Mouse (Mus musculus) T-cell, adult 2 months (primary cell): ENCODE results near the gene Bscl2.
"Not testable (repeated sequence)": the region's sequence is repeated elsewhere in the genome, so short reads cannot be mapped to it uniquely, and the experiment has no call there.

Experiments used
- DNase-seq: peaks from one replicate; pipeline ENCODE4 v3.0.0; 2022; ENCODE audit warnings: low spot score

The Bscl2 gene

GRCm38 (mm10) chr19:8871267-8872186 lies 34.3 kb downstream of the Bscl2 start, which contains the start of gene Ubxn1:
Gene Ubxn1 (plus strand): TSS chr19:8871496.
- peak; percentile 96 for DNase-seq

GRCm38 (mm10) chr19:8872266-8872840 lies 35.1 kb downstream of the Bscl2 start:
- DNase-seq: no peak

- DNase-seq: no peak
Measured at GRCm38 (mm10) chr19:8875031-8875430, 37.8 kb downstream of the Bscl2 start.

- DNase-seq: peak; percentile 93
Measured at GRCm38 (mm10) chr19:8880311-8881033, 43.2 kb downstream of the Bscl2 start, which contains the start of gene Uqcc3. Gene Uqcc3 (minus strand): TSS chr19:8880923.

- DNase-seq: no peak
Measured at GRCm38 (mm10) chr19:8881034-8881392, 43.7 kb downstream of the Bscl2 start.

- DNase-seq: no peak
Measured at GRCm38 (mm10) chr19:8883616-8884015, 46.3 kb downstream of the Bscl2 start, which contains the start of the genes Lbhd1 and Gm49403. Gene Lbhd1 (plus strand): TSS chr19:8883732. Gene Gm49403 (plus strand): TSS chr19:8883930.

- DNase-seq: no peak
Measured at GRCm38 (mm10) chr19:8886916-8887584, 49.8 kb downstream of the Bscl2 start.

- no peak for DNase-seq
Measured at GRCm38 (mm10) chr19:8887585-8888463, 50.6 kb downstream of the Bscl2 start.

GRCm38 (mm10) chr19:8888511-8889385 lies 51.5 kb downstream of the Bscl2 start, which contains the start of the genes 1810009A15Rik and Gm49416:
Gene 1810009A15Rik (plus strand): TSS chr19:8888853.
Gene Gm49416 (plus strand): TSS chr19:8888926.
- peak; percentile 95 for DNase-seq

GRCm38 (mm10) chr19:8892829-8893766 lies 55.8 kb downstream of the Bscl2 start, which contains the start of gene Ints5:
Gene Ints5 (plus strand): TSS chr19:8893005.
- peak; percentile 83 for DNase-seq

- no peak for DNase-seq
Measured at GRCm38 (mm10) chr19:8895397-8895960, 58.2 kb downstream of the Bscl2 start.

GRCm38 (mm10) chr19:8896231-8896630 lies 59.0 kb downstream of the Bscl2 start:
- DNase-seq: not testable (repeated sequence)

- DNase-seq: peak; percentile 4
Measured at GRCm38 (mm10) chr19:8897211-8897864, 60.1 kb downstream of the Bscl2 start.

GRCm38 (mm10) chr19:8897865-8898495 lies 60.7 kb downstream of the Bscl2 start, which contains the start of gene Ganab:
Gene Ganab (plus strand): TSS chr19:8898071.
- peak; percentile 96 for DNase-seq
